24 mouse cellular contexts compared by ENCODE assay signal in the genomic region with DNA sequence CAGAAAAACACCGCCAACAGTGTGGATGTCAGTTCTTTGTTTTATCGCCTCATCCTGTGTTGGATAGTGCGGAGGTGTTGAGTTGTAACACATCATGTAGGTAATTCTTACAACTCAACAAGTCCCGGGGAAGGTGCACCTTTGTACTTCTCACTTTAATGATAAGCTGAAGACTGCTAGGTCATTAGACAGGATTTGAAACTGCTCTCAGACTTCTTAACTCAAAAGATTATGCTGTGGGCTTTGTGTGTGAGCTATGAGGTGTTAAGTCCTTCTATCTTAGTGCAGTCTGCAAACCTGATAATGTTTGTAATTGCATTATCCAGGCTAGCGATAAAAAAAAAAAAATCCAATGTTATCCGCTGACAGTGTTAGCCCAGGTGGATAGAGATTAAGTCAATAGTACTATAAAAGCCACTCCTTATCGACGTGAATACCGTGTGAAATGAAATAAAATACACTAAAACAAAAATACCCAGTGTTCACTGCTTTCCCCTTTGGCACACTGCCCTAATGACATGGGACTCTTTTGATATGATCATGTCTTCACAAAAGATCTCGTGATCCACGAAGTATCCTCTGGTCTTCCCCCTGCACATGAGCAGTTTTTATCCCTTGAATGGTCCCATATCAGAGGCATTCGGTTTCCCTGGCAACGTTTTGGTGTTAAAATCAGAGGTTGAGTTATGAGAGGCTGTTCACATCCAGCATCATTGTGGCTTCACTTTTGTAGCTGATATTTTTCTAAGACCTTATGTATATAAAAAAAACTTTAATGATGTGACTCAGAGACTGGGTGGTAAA. TPM values are rescaled to one million over a fixed set of nuclear protein-coding genes. Genes with fewer than 3 reads are reported as not detected.
DNase-seq lines count a peak whose midpoint lies in the region; ATAC-seq lines count a peak whose summit lies in the region.
"Had no signal": no experiment of that assay in that cellular context is flagged by ENCODE, and none has a peak within 500 bp of the region (broad histone marks: within the 10 kb centered on the region; RNA-seq: fewer than 3 reads in every experiment).

No protein-coding gene starts in this region.

- H3K4me3 ChIP-seq in embryonic facial prominence, embryonic 14.5 days (ENCODE audit: low read depth, low read length), result no peak overlapping the region
- no peak overlapping the region for H3K4me3 ChIP-seq in embryonic facial prominence, embryonic 10.5 days
- no peak overlapping the region for H3K4me3 ChIP-seq in midbrain, embryonic 15.5 days
- no peak overlapping the region for H3K4me3 ChIP-seq in midbrain, embryonic 10.5 days
- H3K4me3 ChIP-seq in intestine, embryonic 15.5 days (replicated peaks), result no peak overlapping the region
- no peak overlapping the region for H3K4me3 ChIP-seq in stomach, embryonic 16.5 days (replicated peaks; ENCODE audit: low read length)
- H3K4me3 ChIP-seq: heart, embryonic 13.5 days; limb, embryonic 13.5 days; megakaryocyte, embryonic 14.5 days; neural tube, embryonic 15.5 days had no signal

- peak; percentile 7 for DNase-seq in embryonic facial prominence, embryonic 14.5 days (ENCODE audit: low spot score)
- DNase-seq in embryonic facial prominence, embryonic 10.5 days (ENCODE audit: low spot score), result no peak
- no peak for DNase-seq in midbrain, embryonic 10.5 days (ENCODE audit: low spot score)
- no peak for DNase-seq in layer of hippocampus, adult 18-20 months (ENCODE audit: low spot score in 2 of 2)
- DNase-seq: adrenal gland, adult 8-10 months; cerebellum, adult 8-10 months; cerebellum, postnatal 25 days; gastrocnemius, postnatal 10 days; heart, postnatal 10 days; kidney, postnatal 14 days; lung, postnatal 4 days; right cerebral cortex, adult 18-20 months; spleen, adult 18-20 months had no signal

- H3K36me3 ChIP-seq in embryonic facial prominence, embryonic 14.5 days (ENCODE audit: control insufficient read depth, insufficient read depth, low read length), result no peaks in the 10 kb centered on the region
- H3K36me3 ChIP-seq in embryonic facial prominence, embryonic 10.5 days (replicated peaks), result no peaks in the 10 kb centered on the region
- H3K36me3 ChIP-seq in midbrain, embryonic 15.5 days (replicated peaks), result no peaks in the 10 kb centered on the region
- H3K36me3 ChIP-seq in midbrain, embryonic 10.5 days, result no peaks in the 10 kb centered on the region
- H3K36me3 ChIP-seq in intestine, embryonic 15.5 days, result no peaks in the 10 kb centered on the region
- H3K36me3 ChIP-seq in stomach, embryonic 16.5 days (ENCODE audit: control insufficient read depth, insufficient read depth, low read length), result no peaks in the 10 kb centered on the region
- H3K36me3 ChIP-seq: G1E; heart, embryonic 13.5 days; limb, embryonic 13.5 days; neural tube, embryonic 15.5 days had no signal

- no peaks in the 10 kb centered on the region for H3K9me3 ChIP-seq in embryonic facial prominence, embryonic 14.5 days (ENCODE audit: control insufficient read depth, low read length)
- no peaks in the 10 kb centered on the region for H3K9me3 ChIP-seq in embryonic facial prominence, embryonic 10.5 days
- no peaks in the 10 kb centered on the region for H3K9me3 ChIP-seq in midbrain, embryonic 15.5 days
- H3K9me3 ChIP-seq in midbrain, embryonic 10.5 days (replicated peaks), result no peaks in the 10 kb centered on the region
- H3K9me3 ChIP-seq in intestine, embryonic 15.5 days, result no peaks in the 10 kb centered on the region
- no peaks in the 10 kb centered on the region for H3K9me3 ChIP-seq in stomach, embryonic 16.5 days (replicated peaks; ENCODE audit: control insufficient read depth, low read length)
- H3K9me3 ChIP-seq: G1E; heart, embryonic 13.5 days; limb, embryonic 13.5 days; megakaryocyte, embryonic 14.5 days; neural tube, embryonic 15.5 days had no signal

- H3K9ac ChIP-seq in embryonic facial prominence, embryonic 14.5 days (ENCODE audit: low read depth, low read length), result no peak overlapping the region
- no peak overlapping the region for H3K9ac ChIP-seq in midbrain, embryonic 15.5 days
- no peak overlapping the region for H3K9ac ChIP-seq in intestine, embryonic 15.5 days
- H3K9ac ChIP-seq in stomach, embryonic 16.5 days (ENCODE audit: low read length), result no peak overlapping the region
- H3K9ac ChIP-seq: heart, embryonic 13.5 days; hindbrain, embryonic 14.5 days; limb, embryonic 13.5 days; neural tube, embryonic 15.5 days had no signal

- WGBS in embryonic facial prominence, embryonic 14.5 days, result 90% methylated on average over 13 of the region's 13 CpGs
- 83% methylated on average over 13 of the region's 13 CpGs for WGBS in embryonic facial prominence, embryonic 10.5 days
- WGBS in midbrain, embryonic 15.5 days, result 68% methylated on average over 13 of the region's 13 CpGs
- 82% methylated on average over 13 of the region's 13 CpGs for WGBS in midbrain, embryonic 10.5 days
- 65% methylated on average over 13 of the region's 13 CpGs for WGBS in intestine, embryonic 15.5 days
- WGBS in stomach, embryonic 16.5 days, result 67% methylated on average over 13 of the region's 13 CpGs

- no peak overlapping the region for H3K4me2 ChIP-seq in embryonic facial prominence, embryonic 14.5 days (ENCODE audit: low read depth, low read length)
- no peak overlapping the region for H3K4me2 ChIP-seq in midbrain, embryonic 15.5 days
- no peak overlapping the region for H3K4me2 ChIP-seq in intestine, embryonic 15.5 days (replicated peaks)
- H3K4me2 ChIP-seq in stomach, embryonic 16.5 days (ENCODE audit: low read depth, low read length), result no peak overlapping the region
- H3K4me2 ChIP-seq: heart, embryonic 13.5 days; hindbrain, embryonic 14.5 days; limb, embryonic 13.5 days; liver, embryonic 11.5 days; neural tube, embryonic 15.5 days had no signal

- no peak overlapping the region for H3K27ac ChIP-seq in embryonic facial prominence, embryonic 14.5 days (replicated peaks; ENCODE audit: low read depth, low read length)
- H3K27ac ChIP-seq in embryonic facial prominence, embryonic 10.5 days (replicated peaks), result no peak overlapping the region
- no peak overlapping the region for H3K27ac ChIP-seq in midbrain, embryonic 15.5 days
- no peak overlapping the region for H3K27ac ChIP-seq in midbrain, embryonic 10.5 days (replicated peaks)
- H3K27ac ChIP-seq in intestine, embryonic 15.5 days, result no peak overlapping the region
- H3K27ac ChIP-seq in stomach, embryonic 16.5 days (ENCODE audit: low read length), result no peak overlapping the region
- H3K27ac ChIP-seq: heart, embryonic 13.5 days; hindbrain, embryonic 14.5 days; limb, embryonic 13.5 days; neural tube, embryonic 15.5 days had no signal

- H3K4me1 ChIP-seq in embryonic facial prominence, embryonic 14.5 days (ENCODE audit: control insufficient read depth, insufficient read depth, low read length), result no peaks in the 10 kb centered on the region
- no peaks in the 10 kb centered on the region for H3K4me1 ChIP-seq in embryonic facial prominence, embryonic 10.5 days
- no peaks in the 10 kb centered on the region for H3K4me1 ChIP-seq in midbrain, embryonic 15.5 days
- 0 out of 2 replicates have a peak, but pooled peaks cover 2% of the 10 kb centered on the region for H3K4me1 ChIP-seq in midbrain, embryonic 10.5 days
- 0 out of 2 replicates have a peak, but pooled peaks cover 4% of the 10 kb centered on the region for H3K4me1 ChIP-seq in intestine, embryonic 15.5 days (replicated peaks)
- H3K4me1 ChIP-seq in stomach, embryonic 16.5 days (ENCODE audit: control insufficient read depth, insufficient read depth, low read length), result no peaks in the 10 kb centered on the region
- H3K4me1 ChIP-seq: heart, embryonic 13.5 days; megakaryocyte, embryonic 14.5 days had no signal

- no peak; the same call in 1 of the 2 replicates for ATAC-seq in embryonic facial prominence, embryonic 14.5 days (ENCODE audit: low read depth)
- peak; percentile 50; the same call in 1 of the 2 replicates for ATAC-seq in midbrain, embryonic 15.5 days (replicated peaks)
- ATAC-seq in intestine, embryonic 15.5 days, result peak; percentile 95
- peak; percentile 87 for ATAC-seq in stomach, embryonic 16.5 days (ENCODE audit: insufficient read depth, low FRiP score)
- ATAC-seq: inflammation-experienced regulatory T-cells, adult 6 months had no signal

- no peaks in the 10 kb centered on the region for H3K27me3 ChIP-seq in embryonic facial prominence, embryonic 14.5 days (replicated peaks; ENCODE audit: control insufficient read depth, insufficient read depth, low read length)
- H3K27me3 ChIP-seq in embryonic facial prominence, embryonic 10.5 days (replicated peaks; ENCODE audit: low read depth, poor library complexity, severe bottlenecking), result no peaks in the 10 kb centered on the region
- no peaks in the 10 kb centered on the region for H3K27me3 ChIP-seq in midbrain, embryonic 15.5 days (replicated peaks)
- no peaks in the 10 kb centered on the region for H3K27me3 ChIP-seq in midbrain, embryonic 10.5 days (ENCODE audit: low read depth, poor library complexity, severe bottlenecking)
- no peaks in the 10 kb centered on the region for H3K27me3 ChIP-seq in intestine, embryonic 15.5 days (replicated peaks)
- H3K27me3 ChIP-seq in stomach, embryonic 16.5 days (ENCODE audit: control insufficient read depth, insufficient read depth, low read length), result no peaks in the 10 kb centered on the region
- H3K27me3 ChIP-seq: limb, embryonic 13.5 days; megakaryocyte, embryonic 14.5 days; neural tube, embryonic 15.5 days had no signal

RNA-seq across cellular contexts. Expression of gene Crim1, which starts 48.4 kb away (rescaled TPM):
- 6.3 and 7.2 TPM in 2 replicates for polyA plus RNA-seq in embryonic facial prominence, embryonic 14.5 days (2014; fragmentation: Nextera tagmentation; extraction: Ambion mirVana)
- 2.2 and 2.7 TPM in 2 replicates for polyA plus RNA-seq in embryonic facial prominence, embryonic 10.5 days (2016; fragmentation: Nextera tagmentation; extraction: Ambion mirVana)
- 11.6 and 13.1 TPM in 2 replicates for polyA plus RNA-seq in midbrain, embryonic 15.5 days (2015; fragmentation: Nextera tagmentation; extraction: Ambion mirVana)
- 2.8 and 4.9 TPM in 2 replicates for polyA plus RNA-seq in midbrain, embryonic 10.5 days (2016; fragmentation: Nextera tagmentation; extraction: Ambion mirVana)
- polyA plus RNA-seq in intestine, embryonic 15.5 days (2015; fragmentation: Nextera tagmentation; extraction: Ambion mirVana), result 5.8 and 5.9 TPM in 2 replicates
- polyA plus RNA-seq in stomach, embryonic 16.5 days (2015; fragmentation: Nextera tagmentation; extraction: Ambion mirVana), result 3.5 and 3.9 TPM in 2 replicates
- 100 to 1,000 TPM; 151 TPM for total RNA-seq in layer of hippocampus, adult 18-20 months (2021)
